In the genomic region with DNA sequence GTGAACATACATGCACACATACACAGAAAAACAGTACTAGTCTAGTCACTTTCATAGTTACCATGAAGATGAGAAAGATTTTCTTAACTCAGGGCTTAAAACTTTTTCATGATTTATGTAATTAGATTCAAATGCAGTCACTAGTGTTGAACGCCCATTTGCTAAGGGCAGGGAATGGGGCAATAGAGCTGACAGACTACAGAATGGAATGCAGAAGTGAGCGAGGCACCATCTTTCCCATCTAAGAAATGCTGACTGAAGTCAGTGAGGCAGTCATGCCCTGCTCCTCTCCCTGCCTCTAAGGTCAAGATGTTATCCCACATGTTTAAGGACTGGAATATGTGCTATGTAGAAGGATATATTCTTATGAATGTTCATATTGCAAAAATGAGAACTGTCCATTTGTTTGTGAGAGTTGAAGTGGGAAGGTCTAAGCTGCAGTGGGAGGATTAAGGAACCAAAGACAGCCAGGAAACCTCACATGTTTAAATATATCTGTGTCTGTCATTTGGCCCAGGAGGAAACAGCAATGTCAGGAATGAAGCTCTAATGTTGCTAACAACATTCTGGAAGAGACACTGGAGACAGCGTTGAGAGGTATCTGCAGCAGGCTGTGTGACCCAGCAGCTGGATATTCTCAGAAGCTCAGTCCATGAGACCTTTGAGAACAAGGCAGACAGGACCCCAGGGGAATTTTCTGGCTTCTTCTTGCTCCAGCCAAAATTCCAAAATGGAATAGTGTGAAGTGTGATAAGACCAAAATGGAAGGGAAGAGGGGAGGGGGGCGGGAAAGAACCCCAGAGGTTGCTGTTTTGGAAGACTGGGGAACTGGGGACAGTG, we compare ENCODE assay signal across 10 mouse cellular contexts.
A peak's percentile ranks its signal among the peaks of the same experiment; 100 is the strongest.
DNase-seq lines count a peak whose midpoint lies in the region; ATAC-seq lines count a peak whose summit lies in the region.
"Had no signal": no experiment of that assay in that cellular context is flagged by ENCODE, and none has a peak within 500 bp of the region (broad histone marks: within the 10 kb centered on the region; RNA-seq: fewer than 3 reads in every experiment).

No protein-coding gene starts in this region.

- ATAC-seq in granulocyte monocyte progenitor cell, adult 5-6 weeks (replicated peaks; ENCODE audit: poor library complexity, severe bottlenecking) = peak; percentile 79
- peak; percentile 77; the same call in 1 of the 2 replicates for ATAC-seq in heart, embryonic 11.5 days (replicated peaks; ENCODE audit: insufficient number of reproducible peaks, low FRiP score, low TSS enrichment)
- no peak for ATAC-seq in CD4-positive, CD25-positive, alpha-beta regulatory T cell, adult 4 months
- ATAC-seq in erythroblast, adult 5-6 weeks (replicated peaks; ENCODE audit: low FRiP score, poor library complexity, severe bottlenecking) = no peak

- H3K9me3 ChIP-seq in heart, embryonic 11.5 days (replicated peaks; ENCODE audit: control insufficient read depth, low read length) = no peaks in the 10 kb centered on the region
- H3K9me3 ChIP-seq in megakaryocyte, embryonic 14.5 days = no peaks in the 10 kb centered on the region
- H3K9me3 ChIP-seq: embryonic facial prominence, embryonic 12.5 days; neural tube, embryonic 15.5 days had no signal

- no peak overlapping the region for H3K9ac ChIP-seq in heart, embryonic 11.5 days (ENCODE audit: low read depth, low read length)
- H3K9ac ChIP-seq: embryonic facial prominence, embryonic 12.5 days; hindbrain, embryonic 14.5 days; neural tube, embryonic 15.5 days had no signal

- WGBS in heart, embryonic 11.5 days (ENCODE audit: insufficient replicate concordance) = 32% methylated on average over 4 of the region's 4 CpGs

- DNase-seq in kidney, postnatal 10 days = peak; percentile 71
- DNase-seq in natural killer cell, adult 2 months (ENCODE audit: low spot score in 2 of 2) = no peak

- no peak overlapping the region for H3K4me3 ChIP-seq in heart, embryonic 11.5 days (ENCODE audit: low read depth, low read length)
- H3K4me3 ChIP-seq in megakaryocyte, embryonic 14.5 days (replicated peaks) = peak overlapping the region; percentile 80
- H3K4me3 ChIP-seq: embryonic facial prominence, embryonic 12.5 days; neural tube, embryonic 15.5 days had no signal

- peaks cover 15% of the 10 kb centered on the region for H3K4me1 ChIP-seq in heart, embryonic 11.5 days (ENCODE audit: control insufficient read depth, insufficient read depth, low read length)
- peaks cover 64% of the 10 kb centered on the region for H3K4me1 ChIP-seq in megakaryocyte, embryonic 14.5 days
- H3K4me1 ChIP-seq: embryonic facial prominence, embryonic 12.5 days had no signal

- H3K36me3 ChIP-seq in heart, embryonic 11.5 days (ENCODE audit: control insufficient read depth, insufficient read depth, low read length) = no peaks in the 10 kb centered on the region
- H3K36me3 ChIP-seq in megakaryocyte, embryonic 14.5 days (replicated peaks; ENCODE audit: low read length) = no peaks in the 10 kb centered on the region
- H3K36me3 ChIP-seq: embryonic facial prominence, embryonic 12.5 days; neural tube, embryonic 15.5 days had no signal

- peak overlapping the region; percentile 9; the same call in 1 of the 2 replicates for H3K4me2 ChIP-seq in heart, embryonic 11.5 days
- H3K4me2 ChIP-seq: embryonic facial prominence, embryonic 12.5 days; hindbrain, embryonic 14.5 days; neural tube, embryonic 15.5 days had no signal

- no peaks in the 10 kb centered on the region for H3K27me3 ChIP-seq in heart, embryonic 11.5 days (ENCODE audit: control insufficient read depth, insufficient read depth, low read length)
- no peaks in the 10 kb centered on the region for H3K27me3 ChIP-seq in megakaryocyte, embryonic 14.5 days (replicated peaks)
- H3K27me3 ChIP-seq: embryonic facial prominence, embryonic 12.5 days; neural tube, embryonic 15.5 days had no signal

- peak overlapping the region; percentile 37 for H3K27ac ChIP-seq in heart, embryonic 11.5 days (ENCODE audit: low read depth, low read length)
- H3K27ac ChIP-seq: embryonic facial prominence, embryonic 12.5 days; hindbrain, embryonic 14.5 days; neural tube, embryonic 15.5 days had no signal

Comparison
In these comparisons a context has a peak if more than half of its experiments do, and no peak if none do; other contexts are left out.
1. ATAC-seq: peak in granulocyte monocyte progenitor cell, adult 5-6 weeks (single experiment) and heart, embryonic 11.5 days (single experiment); none in CD4-positive, CD25-positive, alpha-beta regulatory T cell, adult 4 months (single experiment) and erythroblast, adult 5-6 weeks (single experiment).